Mouse (Mus musculus) spleen, adult 10 weeks (tissue): ENCODE data around the gene Atp5b. TPM values are rescaled to one million over a fixed set of nuclear protein-coding genes. Genes with fewer than 3 reads are reported as not detected.

Source experiments
- polyA plus RNA-seq: library from polyadenylated mRNA; stranded (reverse); fragments of 350-450 nt; fragmentation: Illumina TruSeq; extraction: RNeasy Lipid Tissue Mini Kit (QIAGEN cat#74804); gene quantifications from one replicate; pipeline ENCODE4 v1.2.3, GENCODE M21; 2015; ENCODE audit warnings: low replicate concordance; ENCODE audit not compliant: insufficient read depth

Gene Atp5b
- polyA plus RNA-seq, result 584 TPM

GRCm38 (mm10) chr10:128082880-128083421, at the start of gene Atp5b:
Gene Atp5b, plus strand, starts transcription at chr10:128083273.

GRCm38 (mm10) chr10:128058601-128059151, 24.4 kb upstream of the Atp5b start, which contains the start of gene Ptges3:
Gene Ptges3, plus strand, starts transcription at chr10:128058954.

GRCm38 (mm10) chr10:128091564-128092505, 8.8 kb downstream of the Atp5b start, which contains the start of gene Baz2a:
Gene Baz2a, plus strand, starts transcription at chr10:128091577.

Other genes with a start within 250 kb of the Atp5b start
- not detected for gene Rdh19, start 233.3 kb upstream of the Atp5b start, polyA plus RNA-seq
- gene Rdh16f2, start 216.8 kb upstream of the Atp5b start, polyA plus RNA-seq, result not detected
- not detected for gene Rdh7, start 194.5 kb upstream of the Atp5b start, polyA plus RNA-seq
- gene Sdr9c7, start 184.8 kb upstream of the Atp5b start, polyA plus RNA-seq, result not detected
- not detected for gene Hsd17b6, start 75.7 kb upstream of the Atp5b start, polyA plus RNA-seq
- 34.6 TPM for gene Prim1, start 68.1 kb upstream of the Atp5b start, polyA plus RNA-seq
- 1,288 TPM for gene Naca, start 47.7 kb upstream of the Atp5b start, polyA plus RNA-seq
- gene Ptges3, start 24.3 kb upstream of the Atp5b start, polyA plus RNA-seq, result 192 TPM
- gene Baz2a, start 8.3 kb downstream of the Atp5b start, polyA plus RNA-seq, result 77.3 TPM
- 28.3 TPM for gene Rbms2, start 97.0 kb downstream of the Atp5b start, polyA plus RNA-seq
- gene Gls2, start 111.2 kb downstream of the Atp5b start, polyA plus RNA-seq, result 1.1 TPM
- 13.4 TPM for gene Spryd4, start 128.5 kb downstream of the Atp5b start, polyA plus RNA-seq
- not detected for gene Mip, start 142.6 kb downstream of the Atp5b start, polyA plus RNA-seq
- gene Timeless, start 148.8 kb downstream of the Atp5b start, polyA plus RNA-seq, result 14.1 TPM
- 0.28 TPM for gene Apon, start 170.8 kb downstream of the Atp5b start, polyA plus RNA-seq
- gene Apof, start 185.4 kb downstream of the Atp5b start, polyA plus RNA-seq, result 1.3 TPM
- gene Stat2, start 187.3 kb downstream of the Atp5b start, polyA plus RNA-seq, result 74.1 TPM
- not detected for gene Il23a, start 215.5 kb downstream of the Atp5b start, polyA plus RNA-seq
- 44.8 TPM for gene Pan2, start 220.1 kb downstream of the Atp5b start, polyA plus RNA-seq
- 58.8 TPM for gene Cnpy2, start 239.2 kb downstream of the Atp5b start, polyA plus RNA-seq